Mouse (Mus musculus) neutrophil, adult 5-6 weeks (primary cell): ENCODE measurements around the gene Ift122. TPM values are rescaled to one million over a fixed set of nuclear protein-coding genes. Genes with fewer than 3 reads are reported as not detected.

Experiments
- ATAC-seq: fragments of 151-379, 151-347 bp; 2 replicates; pipeline ENCODE4 v1.8.0; 2017; ENCODE audit warnings: mild to moderate bottlenecking, moderate TSS enrichment; ENCODE audit not compliant: insufficient number of reproducible peaks, poor library complexity, low FRiP score, severe bottlenecking; ENCODE audit errors: extremely low read depth
- total RNA-seq: library from RNA; stranded (forward); fragments of 200-1000 nt; gene quantifications from 2 replicates; pipeline ENCODE4 v1.2.3, GENCODE M21; 2017

The Ift122 gene
- total RNA-seq, 1 experiment from 2014 or later, result 2.8 TPM

DNA sequence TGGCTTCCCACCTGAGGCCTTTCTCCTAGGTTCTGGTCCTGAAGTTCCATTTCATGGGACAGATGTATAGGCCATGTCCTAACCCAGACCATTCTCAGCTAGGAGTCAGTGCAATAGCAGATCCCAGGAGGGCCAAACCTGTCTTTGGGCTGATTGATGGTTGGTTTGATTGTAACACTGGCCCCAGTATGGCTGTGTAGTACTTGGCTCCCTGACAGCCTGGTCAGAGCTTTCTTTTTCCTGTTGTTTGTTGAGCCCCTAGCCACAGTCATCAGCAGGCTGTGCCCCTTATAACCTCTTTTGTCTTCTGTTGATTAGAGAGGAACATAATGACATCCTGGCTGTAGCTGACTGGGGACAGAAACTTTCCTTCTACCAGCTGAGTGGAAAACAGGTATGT lies 30.7 kb downstream of the Ift122 start:
- no peak for ATAC-seq

DNA sequence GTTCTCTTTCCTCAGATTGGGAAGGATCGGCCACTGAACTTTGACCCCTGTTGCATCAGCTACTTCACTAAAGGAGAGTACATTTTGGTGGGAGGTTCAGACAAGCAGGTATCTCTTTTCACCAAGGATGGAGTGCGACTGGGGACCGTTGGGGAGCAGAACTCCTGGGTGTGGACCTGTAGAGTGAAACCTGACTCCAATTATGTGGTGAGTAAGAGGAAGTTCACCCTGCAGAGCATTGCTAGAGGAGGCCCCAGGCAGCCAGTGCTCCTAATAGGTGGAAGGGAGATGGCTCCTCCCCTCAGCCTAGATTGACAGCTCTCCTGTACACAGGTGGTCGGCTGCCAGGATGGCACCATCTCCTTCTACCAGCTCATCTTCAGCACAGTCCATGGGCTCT lies 33.6 kb downstream of the Ift122 start:
- ATAC-seq, result peak; percentile 35; the same call in 1 of the 2 replicates

DNA sequence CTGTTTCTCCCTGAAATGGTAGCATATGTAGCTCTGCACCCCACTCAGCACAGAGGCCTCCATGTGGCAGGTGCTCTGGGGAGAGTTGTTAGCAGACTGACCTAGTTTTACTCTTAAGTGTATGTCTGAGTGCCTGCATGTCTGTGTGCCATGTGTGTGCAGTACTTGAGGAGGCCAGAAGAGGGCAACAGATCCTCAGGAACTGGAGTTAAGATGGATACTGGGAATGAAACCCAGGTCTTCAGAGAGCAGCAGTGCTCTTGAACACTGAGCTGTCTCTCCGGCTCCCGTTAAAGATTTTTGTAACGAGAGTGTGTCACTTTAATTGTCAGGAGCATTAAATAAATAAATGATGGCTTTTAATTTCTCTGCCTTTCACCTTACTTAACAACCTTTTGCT lies 35.0 kb downstream of the Ift122 start:
- no peak for ATAC-seq

DNA sequence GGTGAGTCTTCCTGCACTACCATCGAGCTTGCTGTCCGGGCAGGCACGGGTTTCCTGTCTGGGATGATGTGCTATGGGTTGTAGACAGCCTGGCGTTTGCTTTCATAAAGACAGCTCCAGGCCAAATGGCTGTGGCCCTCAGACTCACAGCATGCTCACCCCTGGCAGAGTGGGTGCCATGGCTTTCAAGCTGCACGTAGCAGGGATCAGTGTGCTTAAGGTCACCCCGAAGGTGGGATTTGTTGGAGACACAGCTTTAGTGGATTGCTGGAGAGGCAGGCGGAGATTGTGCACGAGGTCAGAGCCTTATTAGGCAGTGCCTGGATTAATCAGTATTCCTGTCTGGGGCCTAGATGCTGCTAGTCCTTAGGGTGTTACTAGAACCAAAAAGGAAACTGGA lies 37.3 kb downstream of the Ift122 start:
- ATAC-seq, result no peak

DNA sequence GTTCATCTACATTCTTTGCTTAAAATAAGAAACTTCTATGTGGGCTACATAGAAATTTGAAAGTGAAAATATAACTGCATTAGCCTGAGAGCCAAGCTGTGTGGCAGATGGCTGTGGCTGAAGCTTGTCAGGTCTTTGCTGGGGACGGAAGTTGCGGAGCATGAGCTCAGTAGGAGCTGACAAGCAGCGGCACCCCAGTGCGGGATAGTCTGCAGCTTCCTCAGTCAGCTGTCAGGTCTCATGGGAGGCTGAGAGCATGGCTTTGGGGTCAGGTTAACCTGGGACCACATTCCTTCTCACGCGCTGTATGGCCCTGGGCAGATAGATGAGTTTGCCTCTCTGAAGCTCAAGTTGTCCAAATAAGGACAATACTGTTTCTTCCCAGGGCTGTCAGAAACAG lies 37.8 kb downstream of the Ift122 start:
- ATAC-seq, result no peak

DNA sequence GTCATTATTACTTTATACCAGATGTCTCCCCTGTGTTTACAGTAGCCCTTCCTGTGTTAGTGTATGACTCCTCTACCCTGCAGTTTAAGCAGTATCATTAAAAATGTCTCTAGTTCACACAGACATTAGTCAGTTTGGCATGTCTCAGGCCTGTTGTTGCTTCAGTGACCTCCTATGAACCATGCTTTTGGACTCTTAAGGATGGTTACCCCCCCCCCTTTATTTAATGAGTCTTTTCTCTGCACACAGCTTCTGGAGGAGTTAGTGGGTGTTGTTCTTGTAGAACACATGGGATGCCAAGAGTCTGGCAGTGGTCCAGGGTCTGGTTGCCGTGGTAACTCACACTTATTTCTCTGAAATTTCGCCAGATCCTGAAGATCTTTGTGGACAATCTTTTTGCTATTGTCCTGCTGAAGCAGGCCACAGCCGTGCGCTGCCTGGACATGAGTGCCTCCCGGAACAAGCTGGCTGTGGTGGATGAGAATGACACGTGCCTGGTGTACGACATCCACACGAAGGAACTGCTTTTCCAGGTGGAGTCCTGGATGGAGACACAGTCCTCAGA lies 38.3 kb downstream of the Ift122 start:
- ATAC-seq, result no peak

DNA sequence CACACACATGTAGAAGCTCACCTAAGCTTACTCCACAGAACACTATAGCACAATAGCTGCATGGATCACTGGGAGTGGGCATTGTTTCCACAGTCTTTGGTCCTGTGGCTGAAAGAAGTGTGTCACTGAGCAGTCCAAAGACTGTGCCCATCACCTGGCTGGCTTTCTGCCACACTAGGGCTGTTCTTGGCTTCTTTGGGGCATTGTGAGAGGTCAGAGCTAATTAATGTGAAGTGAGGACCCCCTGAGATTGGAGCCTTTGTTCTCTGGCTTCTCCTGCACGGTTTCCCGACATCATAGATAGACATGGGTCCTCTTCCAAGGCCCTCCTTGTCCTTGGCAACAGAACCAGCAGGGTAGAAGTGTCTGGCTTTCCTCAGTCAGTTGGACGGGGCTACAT lies 39.1 kb downstream of the Ift122 start:
- no peak for ATAC-seq

DNA sequence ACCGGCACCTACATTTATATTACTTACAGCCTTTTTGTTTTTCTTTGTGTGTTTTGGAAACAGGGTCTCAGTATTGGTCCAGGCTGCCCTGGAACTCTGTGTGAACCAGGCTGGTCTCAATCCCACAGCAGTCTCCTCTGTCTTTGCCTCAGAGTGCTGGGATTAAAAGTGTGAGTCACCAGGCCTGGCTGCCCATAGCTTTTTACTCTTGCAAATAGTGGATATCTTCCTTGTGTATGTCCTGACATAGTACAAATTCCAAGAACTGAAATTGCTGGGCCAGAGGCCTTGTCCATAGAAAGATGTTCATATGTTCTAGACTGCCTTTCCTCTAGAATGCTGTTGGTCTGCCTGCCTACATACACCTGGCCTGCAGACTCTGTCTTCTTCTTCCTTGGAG lies 43.1 kb downstream of the Ift122 start:
- no peak for ATAC-seq

DNA sequence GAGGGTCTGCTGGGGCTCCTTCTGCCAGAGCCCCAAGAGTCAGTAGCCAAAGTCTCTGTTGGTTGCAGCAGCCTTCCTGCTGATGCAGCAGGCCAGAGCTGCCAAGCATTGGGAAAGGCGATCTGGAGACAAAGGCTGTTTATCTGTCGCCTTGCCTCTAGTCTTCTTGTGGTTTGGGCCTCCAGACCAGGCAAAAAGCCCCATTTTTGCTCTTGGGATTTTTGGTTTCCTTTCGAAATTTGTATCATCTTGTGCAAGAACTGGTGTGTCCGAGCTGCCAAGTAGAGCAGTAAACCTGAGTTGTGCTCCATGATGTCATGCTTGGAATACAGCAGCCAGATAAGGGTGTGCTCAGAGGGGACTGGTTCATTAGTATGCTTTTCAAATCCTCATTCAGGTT lies 43.8 kb downstream of the Ift122 start:
- ATAC-seq, result no peak

DNA sequence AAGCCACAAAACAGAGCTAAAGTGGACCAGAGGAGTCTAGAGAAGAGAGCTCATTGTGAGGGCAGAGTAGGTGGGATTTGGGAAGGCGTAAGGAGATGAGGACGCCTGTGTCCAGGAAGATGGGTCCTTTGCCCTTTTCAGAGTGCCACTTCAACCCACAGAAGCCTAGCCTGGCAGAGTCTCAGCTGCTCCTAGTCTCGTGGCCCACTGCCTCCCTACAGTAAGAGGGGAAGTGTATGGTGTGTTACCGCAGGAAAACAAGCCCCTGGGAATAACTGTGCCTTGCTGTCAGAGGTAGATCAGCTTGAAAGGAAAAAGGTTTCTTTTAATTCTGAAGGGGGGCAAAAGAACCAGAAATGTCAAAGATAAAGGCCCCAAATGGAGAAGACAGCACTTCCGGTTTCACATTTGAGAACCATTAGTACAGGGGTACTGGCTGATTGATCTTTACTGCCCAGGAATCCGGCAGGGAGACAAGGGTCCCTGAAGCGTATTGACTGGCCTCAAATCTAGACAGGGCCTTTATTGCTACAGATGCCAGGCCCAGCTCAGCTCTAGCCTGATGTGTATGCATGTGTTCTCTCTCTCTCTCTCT lies 44.8 kb downstream of the Ift122 start:
- no peak for ATAC-seq

DNA sequence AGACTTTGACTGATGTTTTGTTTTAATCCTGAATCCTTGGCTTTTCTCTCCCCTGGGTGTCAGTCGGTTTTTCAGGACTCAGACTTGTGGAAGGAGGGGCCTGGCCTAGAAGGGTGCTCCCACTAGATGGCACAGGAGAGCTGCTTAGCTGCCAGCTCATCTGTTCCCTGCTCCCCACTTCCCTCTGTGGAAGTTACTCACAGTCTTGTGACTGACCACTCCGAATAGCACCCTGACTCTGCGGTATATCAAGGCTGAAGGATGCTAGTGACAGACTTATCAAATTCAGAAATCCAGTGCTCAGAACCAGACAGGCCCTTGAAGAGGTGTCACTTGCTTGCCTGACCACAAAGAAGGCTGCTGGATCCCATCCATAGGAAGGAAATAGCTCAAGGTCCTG lies 47.8 kb downstream of the Ift122 start:
- ATAC-seq, result peak; percentile 30; the same call in 1 of the 2 replicates

DNA sequence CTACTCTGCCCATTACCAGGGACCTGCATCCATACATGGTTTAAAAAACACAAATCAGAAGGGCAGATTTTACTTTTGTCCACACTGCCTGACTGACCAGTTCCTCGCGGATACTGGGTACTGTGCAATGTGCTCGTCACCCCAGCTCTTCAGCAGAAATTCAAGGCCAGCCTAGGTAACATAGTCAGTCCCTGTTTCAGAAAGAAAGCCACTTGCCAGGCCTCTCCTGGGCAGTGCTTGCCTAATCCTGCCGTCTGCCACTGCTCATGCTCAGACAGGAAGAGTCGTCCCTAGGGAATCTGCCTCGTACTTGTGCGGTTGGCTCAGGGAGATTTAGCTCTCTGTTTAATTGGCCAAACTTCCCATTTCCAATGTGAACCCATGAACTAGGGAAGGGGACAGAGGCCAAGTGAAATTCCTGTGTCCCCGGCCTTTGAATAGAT lies 48.2 kb downstream of the Ift122 start:
- no peak for ATAC-seq

DNA sequence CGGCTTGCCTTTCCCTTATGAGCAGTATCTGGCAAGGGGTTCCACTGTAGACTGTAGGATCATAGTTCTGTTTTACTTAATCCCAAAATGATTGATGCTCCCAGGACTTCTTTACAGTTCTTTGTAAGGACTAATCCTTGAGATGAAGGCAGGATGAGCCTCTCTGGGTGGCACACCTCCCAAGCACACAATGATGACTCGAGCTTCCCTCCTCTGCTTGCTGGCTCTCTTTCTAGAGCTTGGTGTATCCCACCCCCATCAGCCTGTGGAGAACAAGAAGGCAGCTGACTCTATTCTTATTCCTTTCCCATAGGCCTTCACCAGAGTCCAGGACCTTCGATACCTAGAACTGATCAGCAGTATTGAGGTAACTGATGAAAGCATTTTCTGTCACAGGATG lies 49.3 kb downstream of the Ift122 start:
- ATAC-seq, result no peak

DNA sequence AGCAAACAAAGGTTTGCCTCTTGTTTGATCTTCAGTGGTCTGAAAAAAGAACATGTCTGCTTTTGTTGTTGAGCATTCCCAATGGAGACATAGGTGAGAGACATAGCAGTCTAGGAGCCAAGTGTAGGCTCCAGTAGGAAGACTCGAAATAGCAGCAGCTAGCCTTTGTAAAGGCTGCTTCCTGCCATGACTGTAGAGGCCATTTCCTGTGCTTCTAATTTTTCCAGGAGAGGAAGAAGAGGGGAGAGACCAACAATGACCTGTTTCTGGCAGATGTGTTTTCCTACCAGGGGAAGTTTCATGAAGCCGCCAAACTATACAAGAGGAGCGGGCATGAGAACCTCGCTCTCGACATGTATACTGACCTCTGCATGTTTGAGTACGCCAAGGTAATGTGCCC lies 52.3 kb downstream of the Ift122 start:
- ATAC-seq, result no peak

DNA sequence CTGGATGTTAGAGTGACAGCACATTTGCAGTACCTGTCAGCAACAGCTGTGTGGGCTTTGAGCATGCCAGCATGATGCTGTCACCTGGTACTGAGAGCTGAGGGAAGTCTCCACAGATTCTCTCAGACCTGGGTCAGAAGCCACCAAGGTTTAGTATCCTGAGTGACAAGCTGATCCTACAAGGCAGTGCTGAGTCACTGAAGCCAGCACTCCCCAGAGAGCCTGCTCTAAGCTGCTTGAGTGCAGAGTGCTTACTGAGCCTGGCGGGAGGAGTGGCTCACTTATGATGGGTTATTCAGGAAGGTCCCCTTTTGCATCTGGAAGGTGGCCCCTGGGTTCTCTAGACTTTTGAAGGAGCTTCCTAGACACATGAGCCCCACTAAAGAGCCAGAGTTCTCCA lies 53.2 kb downstream of the Ift122 start:
- ATAC-seq, result no peak

DNA sequence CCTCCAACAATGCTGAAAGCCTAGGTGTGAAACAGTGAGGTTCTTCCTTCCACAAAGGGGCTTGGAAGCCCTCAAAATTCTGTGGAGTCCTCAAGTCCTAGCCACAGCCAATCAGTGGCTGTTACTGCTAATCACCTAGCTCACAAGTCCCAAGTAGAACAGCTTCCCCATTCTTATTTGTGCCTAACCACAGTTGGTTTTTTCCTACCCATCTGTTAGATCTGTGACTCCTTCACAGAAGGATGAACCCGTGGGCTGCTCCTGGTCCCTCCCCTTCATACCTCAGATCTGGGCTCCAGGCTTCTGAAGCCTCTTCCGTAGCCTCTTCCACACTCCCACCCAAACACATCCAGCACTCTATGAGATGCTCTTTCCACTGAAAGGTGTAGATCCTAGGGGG lies 53.6 kb downstream of the Ift122 start:
- no peak for ATAC-seq

DNA sequence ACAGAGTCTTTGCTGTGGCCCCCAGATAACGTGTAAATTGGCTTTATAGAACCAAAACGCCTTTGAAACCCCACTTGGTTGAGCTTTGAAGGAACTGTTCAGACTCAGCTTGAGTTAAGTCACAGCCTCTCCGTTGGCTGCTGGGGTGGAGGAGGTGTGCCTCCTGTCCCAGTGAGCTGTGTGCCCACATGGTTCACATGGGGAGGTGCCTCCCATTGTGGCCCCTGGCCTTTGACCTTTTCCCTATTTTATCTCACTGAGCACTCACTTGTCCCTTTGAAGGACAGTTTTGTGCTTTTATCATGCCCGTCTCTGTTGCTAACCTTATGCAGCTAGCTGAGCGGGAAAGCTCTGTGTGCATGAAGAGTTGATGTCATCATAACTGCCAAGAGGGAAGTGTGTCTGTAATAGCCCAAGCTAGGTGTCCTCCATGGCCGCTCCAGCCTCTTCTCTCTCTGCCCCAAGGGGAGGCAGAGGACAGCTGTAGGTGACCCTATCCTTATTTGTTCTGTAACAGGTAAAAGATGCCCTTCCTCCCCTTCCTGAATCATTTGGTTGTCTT lies 55.2 kb downstream of the Ift122 start:
- ATAC-seq, result no peak

DNA sequence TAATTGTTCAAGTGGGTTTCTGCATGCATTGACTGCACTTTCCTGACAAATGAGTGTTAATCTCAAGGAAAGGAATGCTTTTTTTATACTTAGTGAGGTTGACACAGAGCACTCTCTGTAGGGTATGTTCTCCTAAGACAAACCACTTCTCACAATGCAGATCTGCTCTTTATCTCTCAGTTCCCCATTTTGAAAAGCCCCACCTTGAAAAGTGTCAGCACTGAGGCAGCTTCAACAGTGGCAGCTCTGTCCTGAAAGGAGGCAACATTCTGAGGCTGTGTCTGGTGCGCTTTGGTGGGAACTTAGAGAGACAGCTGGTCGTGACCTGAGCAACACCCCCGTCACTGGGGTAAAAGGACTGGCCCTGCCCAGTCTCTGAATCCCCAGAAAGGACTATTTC lies 55.8 kb downstream of the Ift122 start:
- peak; percentile 31; the same call in 1 of the 2 replicates for ATAC-seq

DNA sequence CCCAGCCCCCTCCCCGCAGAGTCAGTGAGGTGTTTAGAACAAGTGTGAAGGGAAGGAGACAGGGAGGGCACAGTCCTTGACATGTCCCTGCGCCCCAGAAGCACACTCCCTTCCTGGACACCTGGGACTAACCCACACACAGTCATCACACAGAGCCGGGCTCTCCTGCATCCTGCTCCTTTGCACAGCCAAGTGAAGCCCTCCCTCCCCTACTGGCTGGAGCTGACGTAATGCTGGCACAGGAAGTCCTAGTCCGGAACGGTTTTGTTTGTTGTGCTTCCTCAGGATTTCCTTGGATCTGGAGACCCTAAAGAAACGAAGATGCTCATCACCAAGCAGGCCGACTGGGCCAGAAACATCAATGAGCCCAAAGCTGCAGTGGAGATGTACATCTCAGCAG lies 56.7 kb downstream of the Ift122 start:
- ATAC-seq, result no peak

DNA sequence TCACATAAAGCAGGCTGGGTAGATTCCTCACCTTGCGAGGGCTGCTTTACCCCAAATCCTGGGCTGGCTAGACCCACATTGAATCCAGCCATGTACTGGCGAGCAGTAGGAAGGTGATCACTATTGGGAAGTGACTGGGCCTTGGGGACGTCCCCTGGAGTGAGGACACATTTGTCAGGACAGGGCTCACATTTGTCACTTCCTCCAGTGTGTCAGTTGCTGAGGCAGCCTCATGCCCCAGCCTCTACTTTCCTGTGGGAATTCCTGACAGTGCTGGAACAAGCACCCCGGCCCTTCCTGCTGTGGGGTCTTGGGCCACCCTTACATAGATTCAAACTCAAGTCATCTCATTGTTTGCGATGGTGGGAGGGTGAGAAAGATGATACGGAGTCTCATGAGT lies 58.5 kb downstream of the Ift122 start:
- no peak for ATAC-seq

DNA sequence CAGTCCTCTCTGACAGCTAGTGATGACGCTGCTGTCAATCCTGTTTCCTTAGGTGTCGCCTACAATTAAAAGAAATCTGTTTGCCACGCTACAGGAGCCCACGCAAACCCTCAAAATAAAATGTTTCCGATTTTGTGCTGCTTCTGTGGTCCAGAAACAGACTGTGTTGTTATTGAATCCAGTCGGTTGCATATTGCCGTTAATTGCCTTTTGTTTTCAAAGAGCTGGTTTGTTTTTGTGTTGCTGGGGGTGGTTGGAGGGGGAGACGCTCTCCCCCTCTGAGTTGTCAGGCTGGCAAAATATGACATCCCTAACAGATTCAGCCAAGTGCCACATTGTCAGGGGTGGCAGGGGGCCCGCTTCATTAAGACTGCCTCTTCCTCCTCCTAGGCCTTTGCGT lies 60.2 kb downstream of the Ift122 start:
- no peak for ATAC-seq
